Mouse (Mus musculus) T-cell, adult 66 days (primary cell): ENCODE data around the gene Hist1h2ae. TPM values are rescaled to one million over a fixed set of nuclear protein-coding genes. Genes with fewer than 3 reads are reported as not detected.

Experiments
- total RNA-seq, 2 experiments: library from RNA; stranded (reverse); gene quantifications; 3 replicates in 1 of 2; 4 replicates in 1 of 2; pipeline ENCODE4 v1.2.4; 2023

Hist1h2ae gene
- total RNA-seq, 2 experiments from 2014 or later = 10.2 to 27.9 TPM

Other genes starting within 250 kb of the Hist1h2ae start
- gene Zfp322a, start 202.0 kb downstream of the Hist1h2ae start, total RNA-seq = 10 to 100 TPM; 20.0 to 22.2 TPM
- gene Abt1, start 147.4 kb downstream of the Hist1h2ae start, total RNA-seq = 10 to 100 TPM; 19.1 to 21.9 TPM
- not detected for gene Btn1a1, start 105.3 kb downstream of the Hist1h2ae start, total RNA-seq
- not detected for gene Btn2a2, start 82.4 kb downstream of the Hist1h2ae start, total RNA-seq
- 100 to 1,000 TPM; 263 to 347 TPM for gene Hist1h4h, start 40.2 kb downstream of the Hist1h2ae start, total RNA-seq
- gene Hist1h2af, start 37.3 kb downstream of the Hist1h2ae start, total RNA-seq = 10 to 100 TPM; 25.3 to 89.5 TPM
- gene Hist1h3g, start 35.8 kb downstream of the Hist1h2ae start, total RNA-seq = 10 to 100 TPM; 15.6 to 26.1 TPM
- 10 to 100 TPM in 1 of 2 experiments, 1 to 10 TPM in 1; 7.0 to 13.4 TPM for gene Hist1h2bh, start 27.8 kb downstream of the Hist1h2ae start, total RNA-seq
- gene Hist1h3f, start 27.2 kb downstream of the Hist1h2ae start, total RNA-seq = 10 to 100 TPM; 62.8 to 92.1 TPM
- gene Hist1h4f, start 19.6 kb downstream of the Hist1h2ae start, total RNA-seq = 100 to 1,000 TPM in 1 of 2 experiments, 10 to 100 TPM in 1; 83.0 to 211 TPM
- gene Hist1h1d, start 18.0 kb downstream of the Hist1h2ae start, total RNA-seq = 10 to 100 TPM in 1 of 2 experiments, 1 to 10 TPM in 1; 7.2 to 15.8 TPM
- 100 to 1,000 TPM; 113 to 162 TPM for gene Hist1h3e, start 8.9 kb downstream of the Hist1h2ae start, total RNA-seq
- 100 to 1,000 TPM; 171 to 249 TPM for gene Hist1h2bg, start 176 bp upstream of the Hist1h2ae start, total RNA-seq
- 100 to 1,000 TPM in 1 of 2 experiments, 10 to 100 TPM in 1; 79.7 to 145 TPM for gene Hist1h2bf, start 3.0 kb upstream of the Hist1h2ae start, total RNA-seq
- 1 to 10 TPM in 1 of 2 experiments, not detected in 1; 10.0 TPM for gene Hist1h2ad, start 3.2 kb upstream of the Hist1h2ae start, total RNA-seq
- 10 to 100 TPM in 1 of 2 experiments, 1 to 10 TPM in 1; 4.9 to 12.6 TPM for gene Hist1h3d, start 4.5 kb upstream of the Hist1h2ae start, total RNA-seq
- 100 to 1,000 TPM; 122 to 174 TPM for gene Hist1h4d, start 10.4 kb upstream of the Hist1h2ae start, total RNA-seq
- gene Hist1h2be, start 49.9 kb upstream of the Hist1h2ae start, total RNA-seq = 10 to 100 TPM; 16.7 to 27.0 TPM
- 100 to 1,000 TPM; 103 to 169 TPM for gene Hist1h1e, start 51.3 kb upstream of the Hist1h2ae start, total RNA-seq
- 10 to 100 TPM; 10.3 to 12.2 TPM for gene Hist1h2ac, start 112.7 kb upstream of the Hist1h2ae start, total RNA-seq
- 10 to 100 TPM in 1 of 2 experiments, 1 to 10 TPM in 1; 8.2 to 15.2 TPM for gene Hist1h2bc, start 113.0 kb upstream of the Hist1h2ae start, total RNA-seq
- not detected for gene Hist1h1t, start 124.6 kb upstream of the Hist1h2ae start, total RNA-seq
- 100 to 1,000 TPM; 113 to 135 TPM for gene Hist1h4c, start 127.2 kb upstream of the Hist1h2ae start, total RNA-seq
- gene Hfe, start 139.6 kb upstream of the Hist1h2ae start, total RNA-seq = 1 to 10 TPM; 1.4 to 2.5 TPM
- gene Hist1h1c, start 167.6 kb upstream of the Hist1h2ae start, total RNA-seq = 100 to 1,000 TPM; 569 to 655 TPM
- gene Hist1h3c, start 174.4 kb upstream of the Hist1h2ae start, total RNA-seq = 10 to 100 TPM in 1 of 2 experiments, 1 to 10 TPM in 1; 9.0 to 44.3 TPM
- gene Hist1h2bb, start 175.5 kb upstream of the Hist1h2ae start, total RNA-seq = 10 to 100 TPM; 34.2 to 89.5 TPM
- gene Hist1h2ab, start 179.9 kb upstream of the Hist1h2ae start, total RNA-seq = 100 to 1,000 TPM in 1 of 2 experiments, 10 to 100 TPM in 1; 38.6 to 105 TPM
- gene Hist1h3b, start 181.0 kb upstream of the Hist1h2ae start, total RNA-seq = 100 to 1,000 TPM in 1 of 2 experiments, 10 to 100 TPM in 1; 28.4 to 127 TPM
- gene Hist1h4b, start 185.8 kb upstream of the Hist1h2ae start, total RNA-seq = 100 to 1,000 TPM in 1 of 2 experiments, 10 to 100 TPM in 1; 24.4 to 105 TPM
- 100 to 1,000 TPM in 1 of 2 experiments, 10 to 100 TPM in 1; 85.2 to 131 TPM for gene Hist1h4a, start 190.0 kb upstream of the Hist1h2ae start, total RNA-seq
- 100 to 1,000 TPM; 140 to 197 TPM for gene Hist1h3a, start 191.2 kb upstream of the Hist1h2ae start, total RNA-seq
- gene Hist1h1a, start 192.4 kb upstream of the Hist1h2ae start, total RNA-seq = 10 to 100 TPM; 23.6 to 46.7 TPM
- not detected for gene Trim38, start 198.7 kb upstream of the Hist1h2ae start, total RNA-seq
- not detected for gene Slc17a2, start 235.8 kb upstream of the Hist1h2ae start, total RNA-seq